Mouse (Mus musculus) limb, embryonic 11.5 days (tissue): ENCODE measurements around the gene Sh2d4b. TPM values are rescaled to one million over a fixed set of nuclear protein-coding genes. Genes with fewer than 3 reads are reported as not detected.
A peak's percentile ranks its signal among the peaks of the same experiment; 100 is the strongest.

Experiments
- ATAC-seq: fragments of 200-750 bp; cut with Nextera tagmentation; 2 replicates; pipeline ENCODE4 v1.8.0; 2017; ENCODE audit warnings: low read depth; ENCODE audit not compliant: insufficient number of reproducible peaks, low FRiP score, low TSS enrichment
- DNase-seq: peaks from one replicate; pipeline ENCODE4 v3.0.0-alpha.2; 2015; ENCODE audit warnings: low spot score
- H3K27ac ChIP-seq: fragments of 300-500 bp; sonication (generic); replicated peaks from 2 replicates; pipeline ENCODE4 v1.5.1; 2014; ENCODE audit warnings: low read depth, mild to moderate bottlenecking, low read length
- H3K27me3 ChIP-seq: fragments of 300-500 bp; sonication (generic); 2 replicates; pipeline ENCODE4 v1.6.1; 2014; ENCODE audit warnings: mild to moderate bottlenecking, low read length, mixed read lengths; ENCODE audit not compliant: control insufficient read depth, insufficient read depth
- H3K36me3 ChIP-seq: fragments of 300-500 bp; sonication (generic); 2 replicates; pipeline ENCODE4 v1.6.1; 2014; ENCODE audit warnings: mild to moderate bottlenecking, low read length, moderate library complexity, mixed read lengths; ENCODE audit not compliant: control insufficient read depth, insufficient read depth
- H3K4me1 ChIP-seq: fragments of 300-500 bp; sonication (generic); 2 replicates; pipeline ENCODE4 v1.6.1; 2014; ENCODE audit warnings: low read length, mixed read lengths; ENCODE audit not compliant: control insufficient read depth, insufficient read depth
- H3K4me2 ChIP-seq: fragments of 300-500 bp; sonication (generic); 2 replicates; pipeline ENCODE4 v1.6.1; 2014; ENCODE audit warnings: low read depth, mild to moderate bottlenecking, moderate library complexity; ENCODE audit not compliant: severe bottlenecking
- H3K4me3 ChIP-seq: fragments of 300-500 bp; sonication (generic); 2 replicates; pipeline ENCODE4 v1.5.1; 2014; ENCODE audit warnings: low read depth, low read length
- H3K9ac ChIP-seq: fragments of 300-500 bp; sonication (generic); 2 replicates; pipeline ENCODE4 v1.6.1; 2014; ENCODE audit warnings: mild to moderate bottlenecking, low read length
- H3K9me3 ChIP-seq: fragments of 300-500 bp; sonication (generic); 2 replicates; pipeline ENCODE4 v1.6.1; 2016; ENCODE audit warnings: low read length; ENCODE audit not compliant: control insufficient read depth
- WGBS: fragments of 180-500 bp; shearing (Covaris S2); extraction: QIAGEN DNeasy Blood & Tissue Kit; methylation state at CpG from one replicate; pipeline ENCODE4 v1.1.7; 2014; 5-methylcytosine and 5-hydroxymethylcytosine counted together
- polyA plus RNA-seq: library from polyadenylated mRNA; unstranded; fragments of >200 nt; fragmentation: Nextera tagmentation; extraction: Ambion mirVana; gene quantifications from 2 replicates; pipeline ENCODE4 v1.2.1, GENCODE M21; 2014

The Sh2d4b gene
- polyA plus RNA-seq, 1 experiment from 2014 or later: 0.32 TPM

DNA sequence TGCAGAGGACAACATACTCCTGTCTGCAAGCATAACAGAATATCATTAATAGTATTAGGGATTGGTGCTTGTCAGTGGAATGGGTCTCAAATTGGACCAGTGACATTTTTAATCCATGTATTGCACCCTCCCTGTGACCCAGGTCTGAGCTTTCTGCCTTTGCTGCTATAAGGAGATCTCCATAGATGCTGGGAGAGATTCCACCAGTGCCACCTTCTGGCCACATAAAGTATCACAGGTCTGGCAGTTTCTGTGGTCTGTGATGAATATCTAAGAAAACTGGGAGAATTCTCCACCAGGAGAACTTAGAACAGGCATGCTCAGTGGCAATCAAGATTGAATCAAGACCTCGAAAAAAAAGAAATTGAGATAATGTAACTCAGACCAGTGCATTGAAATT is 101.5 kb downstream of the Sh2d4b start:
- Histone ChIP-seq H3K4me1 (no peaks in the 10 kb centered on the region), H3K4me3 (no peak overlapping the region), H3K4me2 (no peak overlapping the region), H3K27ac (no peak overlapping the region), H3K27me3 (no peaks in the 10 kb centered on the region), H3K36me3 (no peaks in the 10 kb centered on the region), H3K9me3 (no peaks in the 10 kb centered on the region), H3K9ac (no peak overlapping the region)
- DNase-seq: peak; percentile 72
- ATAC-seq: no peak
- 67% methylated on average over 1 of the region's 1 CpGs for WGBS

DNA sequence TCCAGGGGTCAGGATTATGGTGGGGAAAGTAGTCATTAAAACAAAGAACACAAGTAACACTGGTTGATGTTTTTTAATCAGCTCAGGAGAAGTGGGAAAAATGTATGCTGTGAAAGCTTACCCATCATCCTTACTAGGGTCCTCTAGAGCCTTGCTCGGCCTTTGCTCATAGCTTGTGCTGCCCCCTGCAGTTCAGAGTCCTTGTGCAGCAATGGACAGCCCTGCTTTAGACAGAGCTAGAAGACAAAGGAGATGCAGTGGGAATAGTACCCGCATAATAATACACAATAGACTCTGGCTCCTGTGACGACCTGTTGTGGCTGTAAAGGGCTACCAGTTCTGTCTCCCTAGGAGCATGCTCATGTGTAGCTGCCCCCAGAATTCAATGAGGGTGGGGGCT is 104.0 kb downstream of the Sh2d4b start:
- 31% methylated on average over 3 of the region's 3 CpGs for WGBS
- Histone ChIP-seq H3K9me3 (no peaks in the 10 kb centered on the region), H3K4me1 (no peaks in the 10 kb centered on the region), H3K4me3 (no peak overlapping the region), H3K4me2 (no peak overlapping the region), H3K9ac (no peak overlapping the region), H3K36me3 (no peaks in the 10 kb centered on the region), H3K27ac (no peak overlapping the region), H3K27me3 (no peaks in the 10 kb centered on the region)
- DNase-seq (peak; percentile 48), ATAC-seq (no peak)

DNA sequence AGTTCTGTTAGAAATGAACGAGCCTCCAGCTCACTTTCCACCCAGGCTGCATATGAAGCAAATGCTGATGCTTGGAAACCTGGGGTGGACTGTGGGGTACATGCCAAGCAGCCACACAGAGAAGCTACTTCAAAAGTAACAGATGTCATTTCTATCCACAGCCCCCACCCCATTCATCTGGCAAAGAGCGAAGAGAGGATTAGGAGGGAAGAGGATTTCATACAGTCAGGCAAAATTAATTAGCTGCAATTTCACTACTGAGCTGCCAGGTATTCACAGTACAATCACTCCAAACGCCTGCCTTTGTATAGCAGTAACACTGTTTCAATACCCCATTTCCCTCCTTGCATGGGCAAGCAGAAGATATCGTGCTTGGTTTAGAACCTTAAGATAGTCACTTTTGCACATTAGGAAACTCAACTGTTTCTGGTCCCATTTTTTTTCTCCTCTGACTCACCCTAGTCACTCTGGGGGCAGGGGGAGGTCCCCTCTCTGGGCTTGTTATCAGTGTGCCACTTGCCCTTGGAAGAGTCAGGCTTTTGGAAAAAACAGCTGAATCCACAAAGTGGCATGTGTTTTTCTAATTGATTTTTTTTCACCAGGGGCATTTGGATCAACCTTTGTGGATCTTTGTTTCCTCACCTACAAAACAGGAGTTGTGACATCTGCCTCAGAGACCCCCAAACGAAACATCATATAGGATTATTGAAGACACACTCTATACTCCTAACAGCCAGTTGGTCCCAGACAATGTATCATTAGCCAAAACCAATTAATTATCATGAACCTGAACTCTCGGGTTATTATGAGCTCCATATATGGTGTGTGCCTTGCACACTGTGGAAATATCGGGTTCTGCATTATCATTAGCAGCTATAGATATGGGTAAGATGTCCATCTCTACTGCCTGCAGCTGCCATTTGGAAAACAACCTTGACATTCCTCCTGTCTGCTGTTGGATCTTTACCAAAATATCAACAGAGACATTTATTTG is 123.7 kb downstream of the Sh2d4b start:
- H3K36me3 ChIP-seq: no peaks in the 10 kb centered on the region
- H3K4me1 ChIP-seq: no peaks in the 10 kb centered on the region
- whole genome bisulfite sequencing: 77% methylated on average over 7 of the region's 7 CpGs

More for the DNA sequence above, 123.7 kb downstream of the Sh2d4b start:
- no peak overlapping the region for H3K4me3 ChIP-seq
- no peaks in the 10 kb centered on the region for H3K27me3 ChIP-seq
- DNase-seq: no peak
- no peak overlapping the region for H3K27ac ChIP-seq
- H3K9me3 ChIP-seq: no peaks in the 10 kb centered on the region
- no peak overlapping the region for H3K9ac ChIP-seq
- ATAC-seq: no peak
- H3K4me2 ChIP-seq: no peak overlapping the region

Other genes with a start within 250 kb of the Sh2d4b start
- gene Tspan14, start 73.5 kb upstream of the Sh2d4b start, polyA plus RNA-seq: 79.5 and 87.0 TPM in 2 replicates
- gene Fam213a, start 120.5 kb upstream of the Sh2d4b start, polyA plus RNA-seq: 37.7 and 38.1 TPM in 2 replicates
- not detected in 2 replicates for gene Dydc2, start 175.9 kb upstream of the Sh2d4b start, polyA plus RNA-seq
- gene Dydc1, start 179.6 kb upstream of the Sh2d4b start, polyA plus RNA-seq: not detected in 2 replicates
- not detected in 2 replicates for gene Mat1a, start 211.8 kb upstream of the Sh2d4b start, polyA plus RNA-seq
- not detected in 2 replicates for gene Sftpa1, start 238.5 kb upstream of the Sh2d4b start, polyA plus RNA-seq